Mouse (Mus musculus): ENCODE measurements around the gene Antxr2. TPM values are rescaled to one million over a fixed set of nuclear protein-coding genes. Genes with fewer than 3 reads are reported as not detected.
A peak's percentile ranks its signal among the peaks of the same experiment; 100 is the strongest.

Antxr2 gene
- 12.7 and 14.0 TPM in 2 replicates for polyA plus RNA-seq (2016; fragmentation: Nextera tagmentation; extraction: Ambion mirVana)

- ATAC-seq (ENCODE audit: low FRiP score, low read depth), result peak; percentile 65
- peak within 1 kb of the TSS; percentile 86 for H3K4me2 ChIP-seq (replicated peaks)
Measured at GRCm38 (mm10) chr5:98030902-98031641, at the start of gene Antxr2. Antxr2 (minus strand) TSS chr5:98031043.

GRCm38 (mm10) chr5:98076612-98077011 is 45.8 kb upstream of the Antxr2 start:
- WGBS, result 77% methylated on average over 3 of the region's 3 CpGs
- Histone ChIP-seq H3K4me1 (no peaks in the 10 kb centered on the region), H3K27me3 (replicated peaks) (no peaks in the 10 kb centered on the region), H3K9ac (no peak overlapping the region), H3K27ac (no peak overlapping the region), H3K4me3 (no peak overlapping the region), H3K4me2 (replicated peaks) (no peak overlapping the region), H3K9me3 (no peaks in the 10 kb centered on the region), H3K36me3 (no peaks in the 10 kb centered on the region)
- ATAC-seq (ENCODE audit: low FRiP score, low read depth), result no peak

More at GRCm38 (mm10) chr5:98030902-98031641, at the start of gene Antxr2:
- 0 out of 2 replicates have a peak, but pooled peaks cover 5% of the 10 kb centered on the region for H3K27me3 ChIP-seq (replicated peaks)
- H3K36me3 ChIP-seq, result no peaks in the 10 kb centered on the region
- 0 out of 2 replicates have a peak within 1 kb of the TSS, but pooled peaks have one; percentile 63 for H3K27ac ChIP-seq
- peak within 1 kb of the TSS; percentile 66 for H3K4me3 ChIP-seq
- 2% methylated on average over 58 of the region's 58 CpGs for WGBS
- no peaks in the 10 kb centered on the region for H3K9me3 ChIP-seq
- H3K4me1 ChIP-seq, result no peaks in the 10 kb centered on the region
- H3K9ac ChIP-seq, result peak within 1 kb of the TSS; percentile 73

- 61% methylated on average over 4 of the region's 4 CpGs for WGBS
- Histone ChIP-seq H3K27me3 (replicated peaks) (no peaks in the 10 kb centered on the region), H3K36me3 (no peaks in the 10 kb centered on the region), H3K4me2 (replicated peaks) (no peak overlapping the region), H3K4me1 (no peaks in the 10 kb centered on the region), H3K9me3 (no peaks in the 10 kb centered on the region), H3K27ac (no peak overlapping the region), H3K4me3 (no peak overlapping the region), H3K9ac (no peak overlapping the region)
- no peak for ATAC-seq (ENCODE audit: low FRiP score, low read depth)
Measured at GRCm38 (mm10) chr5:98069191-98069590, 38.3 kb upstream of the Antxr2 start.

- WGBS, result 92% methylated on average over 6 of the region's 6 CpGs
- H3K4me3 ChIP-seq, result no peak overlapping the region
- H3K27me3 ChIP-seq (replicated peaks), result no peaks in the 10 kb centered on the region
- no peak for ATAC-seq (ENCODE audit: low FRiP score, low read depth)
- H3K4me2 ChIP-seq (replicated peaks), result no peak overlapping the region
- H3K9ac ChIP-seq, result no peak overlapping the region
- H3K9me3 ChIP-seq, result no peaks in the 10 kb centered on the region
- H3K27ac ChIP-seq, result no peak overlapping the region
- no peaks in the 10 kb centered on the region for H3K36me3 ChIP-seq
- H3K4me1 ChIP-seq, result no peaks in the 10 kb centered on the region
Measured at GRCm38 (mm10) chr5:98055275-98055674, 24.4 kb upstream of the Antxr2 start.

GRCm38 (mm10) chr5:98054834-98055233 is 24.0 kb upstream of the Antxr2 start:
- no peak for ATAC-seq (ENCODE audit: low FRiP score, low read depth)
- no peaks in the 10 kb centered on the region for H3K4me1 ChIP-seq
- no peaks in the 10 kb centered on the region for H3K27me3 ChIP-seq (replicated peaks)
- no peak overlapping the region for H3K4me3 ChIP-seq
- H3K9me3 ChIP-seq, result no peaks in the 10 kb centered on the region
- no peak overlapping the region for H3K27ac ChIP-seq
- no peak overlapping the region for H3K4me2 ChIP-seq (replicated peaks)
- no peaks in the 10 kb centered on the region for H3K36me3 ChIP-seq
- no peak overlapping the region for H3K9ac ChIP-seq
- WGBS, result 91% methylated on average over 1 of the region's 1 CpGs

- H3K9ac ChIP-seq, result no peak overlapping the region
- no peak overlapping the region for H3K4me2 ChIP-seq (replicated peaks)
- no peak overlapping the region for H3K27ac ChIP-seq
- ATAC-seq (ENCODE audit: low FRiP score, low read depth), result no peak
- H3K9me3 ChIP-seq, result no peaks in the 10 kb centered on the region
- H3K4me3 ChIP-seq, result no peak overlapping the region
- H3K27me3 ChIP-seq (replicated peaks), result 0 out of 2 replicates have a peak, but pooled peaks cover 5% of the 10 kb centered on the region
- no peaks in the 10 kb centered on the region for H3K4me1 ChIP-seq
- no peaks in the 10 kb centered on the region for H3K36me3 ChIP-seq
- WGBS, result 88% methylated on average over 2 of the region's 2 CpGs
Measured at GRCm38 (mm10) chr5:98034928-98035327, 4.1 kb upstream of the Antxr2 start.

GRCm38 (mm10) chr5:98034207-98034606 is 3.4 kb upstream of the Antxr2 start:
- no peak overlapping the region for H3K9ac ChIP-seq

GRCm38 (mm10) chr5:98032803-98033420 is 2.1 kb upstream of the Antxr2 start:
- ATAC-seq (ENCODE audit: low FRiP score, low read depth), result no peak
- Histone ChIP-seq H3K27me3 (replicated peaks) (0 out of 2 replicates have a peak, but pooled peaks cover 5% of the 10 kb centered on the region), H3K4me2 (replicated peaks) (no peak overlapping the region), H3K36me3 (no peaks in the 10 kb centered on the region), H3K4me3 (no peak overlapping the region), H3K9ac (no peak overlapping the region), H3K9me3 (no peaks in the 10 kb centered on the region), H3K4me1 (no peaks in the 10 kb centered on the region), H3K27ac (no peak overlapping the region)
- 76% methylated on average over 7 of the region's 7 CpGs for WGBS

More at GRCm38 (mm10) chr5:98034207-98034606, 3.4 kb upstream of the Antxr2 start:
- ATAC-seq (ENCODE audit: low FRiP score, low read depth), result no peak
- no peaks in the 10 kb centered on the region for H3K9me3 ChIP-seq
- no peak overlapping the region for H3K27ac ChIP-seq
- H3K27me3 ChIP-seq (replicated peaks), result 0 out of 2 replicates have a peak, but pooled peaks cover 5% of the 10 kb centered on the region
- no peaks in the 10 kb centered on the region for H3K36me3 ChIP-seq
- no peaks in the 10 kb centered on the region for H3K4me1 ChIP-seq
- WGBS, result 62% methylated on average over 2 of the region's 2 CpGs
- no peak overlapping the region for H3K4me2 ChIP-seq (replicated peaks)
- H3K4me3 ChIP-seq, result no peak overlapping the region

GRCm38 (mm10) chr5:98030091-98030901 is 547 bp downstream of the Antxr2 start:
- H3K4me3 ChIP-seq, result peak overlapping the region; percentile 66
- H3K9ac ChIP-seq, result peak overlapping the region; percentile 73
- no peaks in the 10 kb centered on the region for H3K9me3 ChIP-seq
- 0 out of 2 replicates have a peak, but pooled peaks cover 5% of the 10 kb centered on the region for H3K27me3 ChIP-seq (replicated peaks)
- peak overlapping the region; percentile 86 for H3K4me2 ChIP-seq (replicated peaks)
- WGBS, result under 1% methylated on average over 36 of the region's 36 CpGs
- 0 out of 2 replicates have a peak overlapping the region, but pooled peaks have one; percentile 63 for H3K27ac ChIP-seq
- no peaks in the 10 kb centered on the region for H3K4me1 ChIP-seq
- ATAC-seq (ENCODE audit: low FRiP score, low read depth), result peak; percentile 88
- H3K36me3 ChIP-seq, result no peaks in the 10 kb centered on the region

- Histone ChIP-seq H3K9ac (no peak overlapping the region), H3K9me3 (no peaks in the 10 kb centered on the region), H3K4me1 (no peaks in the 10 kb centered on the region), H3K36me3 (no peaks in the 10 kb centered on the region), H3K27ac (no peak overlapping the region), H3K4me2 (replicated peaks) (peak overlapping the region; percentile 22; the same call in 1 of the 2 replicates), H3K4me3 (no peak overlapping the region), H3K27me3 (replicated peaks) (0 out of 2 replicates have a peak, but pooled peaks cover 5% of the 10 kb centered on the region)
- 72% methylated on average over 8 of the region's 8 CpGs for WGBS
- no peak for ATAC-seq (ENCODE audit: low FRiP score, low read depth)
Measured at GRCm38 (mm10) chr5:98027688-98028389, 3.0 kb downstream of the Antxr2 start.

- H3K27me3 ChIP-seq (replicated peaks), result no peaks in the 10 kb centered on the region
- H3K27ac ChIP-seq, result no peak overlapping the region
- 91% methylated on average over 2 of the region's 2 CpGs for WGBS
- no peaks in the 10 kb centered on the region for H3K36me3 ChIP-seq
- no peaks in the 10 kb centered on the region for H3K4me1 ChIP-seq
- ATAC-seq (ENCODE audit: low FRiP score, low read depth), result no peak
- H3K9me3 ChIP-seq, result no peaks in the 10 kb centered on the region
- H3K4me3 ChIP-seq, result no peak overlapping the region
- no peak overlapping the region for H3K4me2 ChIP-seq (replicated peaks)
- H3K9ac ChIP-seq, result no peak overlapping the region
Measured at GRCm38 (mm10) chr5:98025921-98026320, 4.9 kb downstream of the Antxr2 start.
